Mouse (Mus musculus) cerebellum, postnatal 10 days (tissue): ENCODE data around the gene Camk2n2.

Source experiments
- DNase-seq, 2 experiments: peaks; one replicate each; pipeline ENCODE4 v3.0.0; 2021; ENCODE audit warnings: mixed read lengths in 2 of 2

Gene Camk2n2

GRCm38 (mm10) chr16:20610501-20611356, 10.4 kb downstream of the Camk2n2 start:
- DNase-seq, result peak; percentile 85

GRCm38 (mm10) chr16:20604705-20605104, 16.4 kb downstream of the Camk2n2 start:
- peak; percentile 23 to 32 for DNase-seq

GRCm38 (mm10) chr16:20600511-20600910, 20.6 kb downstream of the Camk2n2 start:
- DNase-seq, result peak in 1 of 2 experiments; percentile 40

- DNase-seq, result no peak
Measured at GRCm38 (mm10) chr16:20596687-20597441, 24.2 kb downstream of the Camk2n2 start.

DNA sequence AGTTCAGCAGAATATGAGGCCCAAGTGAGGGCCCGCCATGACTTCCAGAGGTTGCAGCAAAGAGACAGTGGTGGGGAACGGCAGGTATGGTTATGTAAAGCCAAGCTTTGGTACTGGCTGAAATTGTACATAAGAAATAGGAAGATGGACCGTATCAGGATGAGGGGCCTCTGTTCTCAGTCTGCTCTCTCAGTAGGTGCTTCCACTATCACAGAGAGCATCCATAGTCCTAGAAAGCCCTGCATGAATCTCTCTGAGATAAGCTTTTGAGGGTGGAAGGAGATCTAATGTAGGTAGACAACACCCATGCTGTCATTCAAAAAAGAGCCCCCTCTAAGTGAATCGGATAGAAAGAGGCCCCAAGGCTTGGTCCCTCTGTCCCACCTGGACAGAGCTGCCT, 25.4 kb downstream of the Camk2n2 start:
- DNase-seq, result no peak

DNA sequence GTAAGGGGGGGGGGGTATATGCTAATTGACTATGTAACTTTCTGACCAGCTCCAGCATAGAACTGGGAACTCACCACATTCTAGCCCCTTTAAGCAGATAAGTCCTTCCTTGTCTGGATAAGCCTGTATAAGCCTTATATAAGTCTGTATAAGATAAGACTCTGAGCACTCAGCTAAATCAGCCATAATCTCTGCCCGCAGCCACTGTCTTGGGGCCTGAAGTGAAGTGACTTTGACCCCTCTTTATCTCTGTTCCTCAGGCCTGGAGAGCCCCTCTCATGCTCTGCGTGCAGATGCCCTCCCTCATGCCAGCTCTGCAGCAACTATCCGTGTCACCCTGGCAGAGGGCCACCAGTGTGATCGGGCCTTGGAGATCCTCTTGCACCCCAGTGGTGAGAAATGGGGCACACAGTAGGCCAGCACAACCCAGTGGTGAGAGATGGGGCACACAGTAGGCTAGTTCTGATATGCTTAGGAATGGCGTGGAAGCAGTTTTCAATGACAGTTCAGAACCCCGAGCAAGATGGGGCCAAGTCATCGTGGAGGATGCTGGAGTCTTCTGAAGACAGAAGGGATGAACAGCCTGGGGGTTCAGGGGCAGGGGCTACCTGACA, 25.9 kb downstream of the Camk2n2 start:
- DNase-seq, result no peak

DNA sequence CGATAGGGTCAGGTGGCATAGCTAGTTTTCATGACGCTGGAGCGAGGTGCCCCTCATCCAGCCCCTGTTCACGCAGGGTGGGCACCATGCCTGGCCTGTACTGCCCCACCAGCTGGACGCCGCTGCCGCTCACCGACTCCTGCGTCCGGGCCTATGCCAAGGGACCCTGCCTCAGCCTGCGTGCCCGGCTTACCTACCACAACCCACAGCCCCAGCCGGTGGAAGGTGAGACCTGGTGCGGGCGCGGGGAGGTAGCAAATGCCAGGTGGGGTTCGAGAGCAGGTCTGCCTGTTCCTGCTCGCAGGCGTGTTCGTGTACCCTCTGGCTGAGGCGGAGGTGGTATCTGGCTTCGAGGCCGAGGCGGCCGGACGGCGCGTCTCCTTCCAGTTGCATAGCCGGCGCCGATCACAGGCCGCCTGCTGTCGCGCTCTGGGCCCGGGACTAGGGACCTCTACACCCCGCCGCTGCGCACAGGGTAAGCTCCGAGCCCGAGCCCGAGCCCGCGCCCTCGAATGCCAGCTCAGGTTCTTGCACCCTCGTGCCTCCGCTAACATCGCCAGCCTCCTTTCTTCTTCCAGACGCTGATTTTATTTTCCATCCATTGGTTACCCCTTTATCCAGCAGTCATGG, 29.9 kb downstream of the Camk2n2 start:
- peak; percentile 49 to 52 for DNase-seq

DNA sequence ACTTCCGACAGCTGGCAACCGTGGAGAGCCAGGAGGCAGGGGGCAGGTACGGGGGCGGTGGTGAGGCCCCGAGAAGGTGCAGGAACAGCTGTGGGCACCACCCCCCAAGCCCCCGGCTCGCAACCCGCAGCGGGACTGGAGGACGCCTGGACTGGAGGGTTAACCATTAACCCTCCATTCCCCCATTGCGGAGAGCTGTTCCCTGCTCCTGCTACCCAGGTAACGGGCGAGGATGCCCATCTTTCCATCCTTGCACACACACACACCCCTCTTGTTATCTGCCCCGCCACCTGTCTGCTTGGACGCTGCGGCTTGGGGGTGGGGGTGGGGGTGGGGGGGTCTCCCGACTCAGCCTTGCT, 30.4 kb downstream of the Camk2n2 start:
- peak; percentile 34 to 38 for DNase-seq

DNA sequence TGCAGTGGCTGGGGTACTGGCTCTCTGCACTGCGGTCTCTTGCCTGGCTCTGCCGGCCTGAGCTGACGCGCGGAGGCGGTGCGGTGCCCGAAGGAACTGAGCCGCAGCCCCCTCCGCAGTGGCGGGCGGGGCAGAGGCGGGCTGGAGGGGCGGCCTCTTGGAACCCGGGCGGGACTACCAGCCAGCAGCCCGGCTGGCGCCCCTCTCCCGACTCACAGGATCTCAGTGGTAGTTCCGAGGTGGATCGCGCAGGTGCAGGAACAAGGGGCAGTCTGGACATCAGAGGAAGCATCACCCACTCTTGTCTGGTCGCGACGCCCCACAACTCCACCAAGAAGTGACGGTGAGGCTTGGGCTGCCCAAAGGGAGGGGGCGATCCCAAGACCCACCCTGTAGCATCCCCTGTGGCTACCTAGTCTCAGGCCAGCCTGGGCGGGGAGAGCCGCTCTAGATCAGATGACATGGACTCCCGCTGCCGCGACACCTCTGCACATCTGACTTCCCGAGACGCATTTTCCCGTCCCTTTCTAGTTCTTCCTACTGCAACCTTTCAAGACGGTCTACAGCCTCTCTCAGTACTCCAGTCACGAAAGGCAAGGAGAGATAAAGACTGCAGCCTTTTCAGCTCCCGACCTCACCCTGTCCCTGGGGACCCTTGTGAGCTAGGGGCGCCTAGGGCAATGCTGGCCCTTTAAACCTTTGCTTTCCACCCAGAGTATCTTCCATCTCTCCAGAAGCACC, 31.0 kb downstream of the Camk2n2 start:
- DNase-seq, result peak; percentile 78 to 84

GRCm38 (mm10) chr16:20589366-20589938, 31.6 kb downstream of the Camk2n2 start, which contains the start of gene Vwa5b2:
Gene Vwa5b2, plus strand, starts transcription at chr16:20589471.
- DNase-seq, result peak in 1 of 2 experiments; percentile 42
